Mouse (Mus musculus) lung, postnatal 0 days (tissue): ENCODE results near the gene 1810062G17Rik.

Experiments
- CTCF ChIP-seq: IDR thresholded peaks from 2 replicates; pipeline ENCODE4 v1.5.1; 2016; ENCODE audit warnings: antibody characterized with exemption, mild to moderate bottlenecking
- EP300 ChIP-seq: IDR thresholded peaks from 2 replicates; pipeline ENCODE4 v1.6.1; 2016; ENCODE audit warnings: antibody characterized with exemption, mild to moderate bottlenecking, control low read depth

GRCm38 (mm10) chr3:36446506-36446905, 29.2 kb upstream of the 1810062G17Rik start:
- TF ChIP-seq EP300, result no peak
- TF ChIP-seq CTCF, result no peak
